Mouse (Mus musculus) cerebellum, adult 18-20 months (tissue): ENCODE data around the gene Tmprss11a.

ENCODE experiments used
- DNase-seq, 2 experiments: peaks; one replicate each; pipeline ENCODE4 v3.0.0; 2021

Tmprss11a gene

DNA sequence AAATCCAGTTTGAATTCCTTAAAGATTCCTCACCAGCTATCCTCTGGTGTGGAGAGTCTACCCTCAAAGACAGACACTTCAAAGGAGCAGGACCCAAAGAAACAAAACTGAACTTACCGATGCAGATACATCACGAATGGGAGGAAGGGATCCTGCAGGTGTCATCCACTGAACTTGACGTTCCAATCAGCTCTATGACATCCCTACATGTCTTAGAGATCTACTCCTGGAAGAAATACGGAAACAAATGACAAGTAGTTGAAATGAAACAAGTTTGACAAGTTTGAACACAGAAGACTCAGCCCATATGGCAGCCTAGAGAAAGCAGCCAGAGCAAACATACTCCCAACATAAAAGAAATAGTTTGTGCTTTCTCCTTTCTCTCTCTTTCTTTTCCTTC lies at the start of gene Tmprss11a:
TSS of gene Tmprss11a (minus strand) at position 101 of the 400 bp plus-strand sequence.
- DNase-seq, result no peak

DNA sequence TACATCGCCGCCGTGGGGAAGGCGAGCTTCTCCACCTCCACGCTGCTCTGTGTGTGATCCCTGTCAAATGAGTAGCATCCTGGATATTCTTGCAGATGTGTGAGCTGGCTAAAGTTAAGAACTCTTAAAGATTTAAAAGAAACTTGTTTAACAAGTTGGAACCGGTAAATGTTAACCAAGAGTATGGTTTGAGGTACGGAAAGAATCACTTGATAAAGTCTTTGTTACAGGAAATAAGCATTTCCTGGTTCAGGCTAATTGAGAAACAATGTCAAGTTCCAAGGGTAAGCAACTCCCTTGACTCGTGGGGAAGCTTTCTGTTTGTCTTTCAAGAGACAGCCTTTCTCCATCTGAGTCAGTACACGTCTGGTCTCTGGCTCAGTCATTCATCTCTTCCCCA lies 49.7 kb upstream of the Tmprss11a start, which contains the start of gene Tmprss11g:
TSS of gene Tmprss11g (minus strand) at position 101 of the 400 bp plus-strand sequence.
- DNase-seq, result no peak

DNA sequence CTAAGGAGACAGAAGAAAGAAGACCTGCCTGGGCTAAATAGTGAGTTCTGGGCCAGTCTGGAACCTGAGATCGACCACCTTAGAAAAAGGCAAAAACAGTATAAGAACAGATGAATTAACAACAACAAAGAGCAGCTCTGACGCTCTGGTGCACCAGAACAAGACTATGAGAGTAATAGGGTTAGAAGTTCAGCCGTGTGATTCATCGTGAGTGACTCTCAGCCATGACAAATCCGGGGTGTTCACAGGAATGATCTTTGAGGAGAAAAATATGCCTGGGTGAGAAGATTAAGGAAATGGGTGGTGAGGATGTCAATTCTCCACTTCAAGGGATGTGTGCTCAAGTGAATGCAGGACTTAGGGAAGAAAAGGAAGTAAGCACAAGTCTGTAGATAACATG lies 42.7 kb upstream of the Tmprss11a start:
- no peak for DNase-seq

DNA sequence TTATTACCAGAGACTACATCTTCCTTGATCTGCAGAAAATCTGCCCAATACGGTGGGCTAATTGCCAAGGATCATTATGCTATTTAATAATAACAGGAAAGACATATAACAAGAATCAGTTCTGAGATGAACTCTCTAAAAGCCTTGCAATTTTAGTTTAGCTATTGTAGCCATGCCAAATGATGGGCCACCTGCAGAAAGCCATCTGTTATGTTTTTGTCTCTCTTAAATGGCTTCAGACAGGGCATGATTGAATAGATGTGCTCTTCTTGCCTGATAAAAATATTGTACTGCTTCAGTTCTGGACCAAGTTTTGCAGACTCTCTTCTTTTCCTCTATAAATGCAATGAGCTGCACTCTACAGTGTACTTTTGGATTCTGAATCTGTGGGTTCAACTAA lies 24.7 kb upstream of the Tmprss11a start:
- peak; percentile 30 to 34 for DNase-seq

DNA sequence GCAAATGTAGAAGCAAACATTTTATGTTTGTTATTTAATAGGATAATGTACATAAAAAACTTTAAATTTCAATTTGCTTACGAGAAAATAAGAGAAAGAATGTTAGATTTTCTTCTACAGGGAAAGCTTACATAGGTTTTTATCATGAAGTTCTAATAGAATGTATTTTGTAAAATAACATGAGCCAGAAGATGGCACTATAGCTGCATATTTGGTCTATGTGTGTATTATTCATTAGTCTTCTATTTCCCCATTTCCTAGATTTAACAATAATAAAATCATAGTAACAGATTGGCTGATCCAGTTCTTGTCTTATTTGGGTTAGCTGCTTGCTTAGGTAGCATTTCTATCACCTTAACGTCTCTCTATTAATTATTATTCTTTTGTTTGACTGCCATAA lies 13.8 kb upstream of the Tmprss11a start:
- DNase-seq, result no peak

DNA sequence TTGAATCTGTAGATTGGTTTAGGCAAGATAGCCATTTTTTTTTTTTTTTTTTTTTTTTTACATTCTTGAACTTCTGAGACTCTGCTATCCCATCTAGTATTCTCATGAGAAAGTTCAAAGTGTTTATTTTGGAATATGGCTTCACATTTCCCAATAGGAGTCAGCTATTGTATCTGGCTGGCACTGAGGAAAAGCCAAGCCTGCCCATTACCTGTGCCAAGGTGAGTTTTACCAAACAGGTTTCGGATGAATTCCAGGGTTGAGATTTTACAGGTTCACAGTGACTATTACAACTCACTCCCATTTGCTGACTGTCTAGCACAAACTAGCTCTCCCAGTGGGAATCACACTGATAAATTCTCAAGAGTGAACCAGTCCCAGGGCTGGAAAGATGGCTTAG lies 13.2 kb upstream of the Tmprss11a start:
- no peak for DNase-seq

DNA sequence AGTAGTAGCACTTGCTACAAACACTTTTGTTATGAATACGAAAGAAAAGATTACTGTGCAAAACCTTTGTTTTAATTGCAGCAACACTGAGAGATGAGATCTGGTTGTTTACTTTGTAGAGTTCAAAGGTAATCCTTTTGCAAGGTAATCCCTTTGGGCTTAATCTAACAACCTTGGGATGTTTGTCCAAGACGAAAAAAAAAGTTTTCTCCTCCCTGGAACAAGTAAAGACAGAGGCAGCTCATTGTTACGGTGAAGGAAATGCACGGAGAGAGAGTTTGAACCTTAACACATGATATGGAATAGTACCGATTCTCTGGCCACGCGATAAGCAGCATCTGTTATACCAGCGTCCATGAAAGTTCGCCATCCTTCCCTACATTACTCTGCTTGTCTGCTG lies 5.1 kb upstream of the Tmprss11a start:
- DNase-seq, result no peak

DNA sequence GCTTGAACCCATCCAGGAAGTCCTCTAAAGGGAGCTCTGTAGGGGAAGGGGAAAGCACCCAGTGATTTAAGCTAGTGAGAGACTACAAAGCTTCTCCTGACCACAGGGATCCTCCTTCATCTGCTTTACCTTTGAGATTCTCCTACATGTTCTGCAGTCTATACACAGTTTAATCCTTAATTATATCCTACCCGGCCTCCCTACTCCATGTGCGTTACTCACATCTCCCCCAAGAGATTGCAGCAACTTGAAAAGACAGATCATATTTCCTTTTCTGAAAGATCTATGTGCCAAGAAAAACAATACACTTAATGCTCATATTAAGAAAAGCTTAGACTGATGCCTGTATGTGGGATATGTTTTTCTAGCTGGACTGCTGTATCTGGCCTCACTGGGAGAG lies 29.5 kb downstream of the Tmprss11a start:
- no peak for DNase-seq

DNA sequence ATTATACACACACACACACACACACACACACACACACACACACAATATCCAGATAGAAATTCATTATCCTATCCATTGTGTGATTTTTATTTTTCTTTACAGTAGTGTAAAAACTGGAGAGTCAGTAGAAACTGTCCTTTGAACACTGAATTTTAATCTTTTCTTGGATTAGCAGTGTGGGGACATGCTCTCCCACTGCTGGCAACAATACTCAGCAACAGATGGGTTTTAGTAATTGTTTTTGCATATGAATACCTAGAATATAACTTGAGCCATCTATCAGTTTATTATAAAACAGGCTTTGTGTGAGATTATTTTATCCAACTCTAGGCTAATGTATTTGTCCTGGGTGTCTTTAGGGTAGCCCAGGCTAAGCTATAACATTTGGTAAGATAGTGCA lies 30.2 kb downstream of the Tmprss11a start:
- DNase-seq, result no peak

DNA sequence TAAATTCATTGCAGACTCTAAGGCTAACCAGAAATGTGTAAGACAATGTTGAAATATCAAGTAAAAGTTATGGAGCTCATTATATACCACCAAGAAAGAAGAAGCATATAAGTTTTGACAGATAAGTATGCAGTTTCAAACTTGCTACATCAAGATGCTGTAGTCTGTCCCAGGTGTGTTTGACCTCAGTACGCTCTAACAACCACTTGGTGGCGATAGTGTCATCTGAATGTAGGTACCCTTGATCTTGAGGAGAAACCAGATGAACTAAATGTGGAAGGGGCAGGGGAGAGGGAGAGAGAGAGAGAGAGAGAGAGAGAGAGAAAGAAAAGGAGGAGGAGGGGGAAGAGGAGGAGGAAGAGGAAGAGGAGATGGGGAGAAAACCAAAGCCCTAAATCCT lies 36.1 kb downstream of the Tmprss11a start:
- DNase-seq, result peak; percentile 13 to 32

DNA sequence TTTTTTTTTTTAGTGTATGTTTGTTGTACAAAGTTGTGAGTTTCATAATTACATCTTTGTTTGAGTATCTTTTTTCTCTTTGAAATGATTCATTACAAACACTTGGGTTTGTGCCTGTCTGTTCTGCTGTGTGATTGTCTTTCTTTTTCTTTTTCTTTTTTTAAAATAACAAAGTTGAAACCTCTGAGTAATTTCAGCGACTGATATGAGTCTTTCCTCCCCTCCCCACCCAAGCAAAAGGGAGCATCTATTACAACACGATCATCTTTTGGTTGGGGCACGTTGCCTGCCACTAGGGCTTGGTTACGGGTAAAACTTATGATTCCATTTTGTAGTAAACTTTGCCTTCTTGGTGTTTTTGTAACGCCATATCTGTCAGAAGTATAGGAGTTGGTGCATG lies 37.7 kb downstream of the Tmprss11a start:
- DNase-seq, result no peak

DNA sequence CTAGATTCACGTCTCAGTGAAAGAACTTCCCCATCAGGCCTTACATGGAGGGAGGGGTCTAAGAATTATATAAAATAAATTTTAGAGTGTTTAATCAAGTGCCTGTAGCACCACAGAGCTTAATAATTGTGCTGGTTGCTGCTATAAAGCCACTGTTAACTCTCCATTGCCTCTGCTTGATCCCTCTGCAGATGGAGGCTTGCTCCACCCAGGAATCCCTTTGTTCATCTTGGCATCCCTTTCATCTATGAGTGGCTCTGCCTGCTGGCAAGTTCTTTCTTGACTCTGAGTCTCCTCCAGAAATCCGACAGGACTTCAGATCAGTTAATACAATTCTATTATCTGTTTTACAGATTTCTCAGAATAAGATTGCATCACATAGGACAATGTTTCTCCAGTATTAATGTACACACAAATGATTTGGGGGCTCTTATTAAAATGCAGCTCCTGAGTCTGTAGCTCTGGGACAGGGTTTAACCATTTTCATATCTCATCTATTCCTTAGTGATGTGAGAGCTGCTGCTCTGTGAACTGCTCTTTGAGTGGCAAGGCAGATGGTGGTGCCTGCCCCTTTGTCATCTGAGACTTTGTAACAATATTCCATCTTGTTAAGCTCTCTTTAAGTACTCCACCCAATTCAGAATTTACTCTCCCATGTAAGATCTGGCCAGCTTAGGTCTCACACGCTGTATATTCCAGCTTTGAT lies 47.3 kb downstream of the Tmprss11a start:
- no peak for DNase-seq

DNA sequence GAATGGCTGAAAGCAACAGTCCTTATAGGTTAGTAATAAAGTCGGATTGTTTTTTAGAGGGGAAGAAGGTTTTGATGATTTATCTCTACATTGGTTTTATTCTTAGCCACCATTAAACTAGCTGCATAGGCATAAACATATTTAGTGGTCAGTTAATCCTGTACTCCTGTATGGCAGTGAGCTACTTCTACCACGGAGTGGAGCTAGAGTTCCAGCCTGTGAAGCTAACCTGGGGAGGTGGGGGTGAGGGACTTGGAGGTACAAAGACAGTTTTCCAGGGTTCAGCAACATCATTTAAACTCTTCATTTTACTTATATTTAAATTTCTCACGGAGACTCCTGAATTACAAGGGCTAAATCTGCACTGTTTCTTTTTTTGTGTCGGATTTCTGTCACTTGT lies 49.3 kb downstream of the Tmprss11a start:
- DNase-seq, result no peak

DNA sequence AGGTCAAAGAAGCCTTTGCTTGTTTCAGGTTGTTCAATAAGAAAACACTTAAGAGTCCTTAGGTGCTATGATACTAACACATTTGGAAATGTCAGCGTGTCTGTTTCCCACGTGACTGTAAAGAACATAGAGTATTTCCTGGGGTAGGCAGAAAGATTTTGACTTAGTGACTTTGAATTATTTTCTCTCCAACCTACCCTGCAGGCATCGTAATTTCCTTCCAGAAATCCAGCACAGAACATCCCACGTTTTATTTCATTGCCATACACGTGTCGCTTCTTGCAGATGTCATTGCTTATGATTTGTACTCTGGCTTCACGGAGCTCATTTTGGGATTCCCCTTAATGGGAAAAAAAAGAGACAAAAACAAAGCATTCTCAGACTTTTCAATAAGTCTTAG lies 54.5 kb downstream of the Tmprss11a start:
- DNase-seq, result no peak

DNA sequence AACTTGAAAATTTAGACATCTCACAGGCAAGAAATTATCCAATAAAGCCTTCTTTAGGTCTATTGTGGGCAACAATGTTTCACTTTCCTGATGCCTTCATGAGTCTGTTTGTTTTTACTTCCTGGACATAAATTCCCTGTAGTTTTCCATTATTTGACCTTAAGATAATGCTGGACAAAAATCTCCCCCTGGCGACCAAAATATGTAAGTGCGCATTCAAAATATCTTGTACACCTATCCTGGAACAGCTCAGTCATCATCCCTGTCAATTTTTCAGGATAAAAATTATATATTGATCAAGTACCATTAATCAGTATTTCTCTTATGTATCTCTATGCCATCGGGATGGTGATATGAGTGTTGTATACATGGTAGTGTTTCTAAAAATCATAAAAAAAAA lies 58.0 kb downstream of the Tmprss11a start:
- peak; percentile 51 to 54 for DNase-seq

DNA sequence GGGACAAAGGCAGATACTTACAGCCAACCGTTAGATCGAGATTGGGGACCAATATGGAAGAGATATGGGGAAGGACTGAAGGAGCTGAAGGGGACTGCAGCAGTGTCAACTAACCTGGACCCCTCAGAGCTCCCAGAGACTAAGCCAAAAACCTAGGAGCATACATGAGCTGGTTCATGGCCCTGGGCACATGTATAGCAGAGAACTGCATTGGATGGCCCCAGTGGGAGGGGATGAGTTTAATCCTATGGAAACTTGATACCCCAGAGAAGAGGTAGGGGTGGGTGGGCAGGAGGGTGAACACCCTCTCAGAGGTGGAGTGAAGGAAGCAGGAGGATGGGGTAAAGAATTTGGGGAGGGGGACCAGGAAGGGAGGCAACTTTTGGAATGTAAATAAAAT lies 60.8 kb downstream of the Tmprss11a start:
- DNase-seq, result no peak

DNA sequence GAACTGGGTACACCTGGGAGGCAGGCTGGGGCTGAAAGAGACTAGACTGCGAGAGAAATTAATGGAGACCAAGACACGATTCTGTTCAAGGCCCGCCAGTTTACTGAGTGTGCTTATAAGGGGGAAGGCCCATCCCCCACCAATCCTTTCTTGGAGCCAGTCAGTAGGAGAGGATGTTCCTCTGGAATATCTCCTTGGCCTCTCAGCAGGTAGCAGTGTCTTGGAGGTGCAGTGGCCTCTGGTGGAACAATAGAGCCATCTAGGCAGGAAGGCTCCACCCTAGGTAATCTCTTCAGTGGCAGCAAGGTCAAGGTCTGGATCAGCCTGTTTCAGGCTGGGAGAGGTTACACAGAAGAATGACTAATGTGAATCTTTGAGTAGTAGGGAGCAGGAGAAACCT lies 61.6 kb downstream of the Tmprss11a start:
- DNase-seq, result no peak

DNA sequence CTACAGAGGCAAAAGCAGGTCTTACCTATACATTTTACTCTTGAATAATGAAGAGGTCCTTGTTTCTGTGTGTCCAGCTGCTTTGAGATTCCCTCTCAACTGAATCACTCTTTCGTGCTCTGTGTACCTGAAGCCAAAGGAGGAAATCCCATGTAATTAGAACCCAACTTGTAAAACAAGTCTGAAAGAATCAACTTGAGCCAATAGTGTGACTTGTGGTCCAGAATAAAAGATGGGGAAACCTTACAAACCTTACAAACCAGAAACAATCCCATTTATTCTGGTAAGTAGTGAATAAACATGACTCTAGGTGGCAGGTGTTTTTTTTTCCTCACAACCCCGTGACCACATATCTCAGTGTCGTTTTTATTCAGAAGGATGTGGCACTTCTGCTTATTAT lies 95.5 kb downstream of the Tmprss11a start, which contains the start of gene Tmprss11d:
TSS of gene Tmprss11d (minus strand) at position 101 of the 400 bp plus-strand sequence.
- DNase-seq, result no peak
